ENCODE assay signal across 8 mouse cellular contexts in genomic region chr7:99473638-99474407, GRCm38 (mm10). TPM values are rescaled to one million over a fixed set of nuclear protein-coding genes. Genes with fewer than 3 reads are reported as not detected.
DNase-seq lines count a peak whose midpoint lies in the region; ATAC-seq and TF ChIP-seq lines count a peak whose summit lies in the region.
"Had no signal": no experiment of that assay in that cellular context is flagged by ENCODE, and none has a peak within 500 bp of the region (broad histone marks: within the 10 kb centered on the region; RNA-seq: fewer than 3 reads in every experiment).

No protein-coding gene starts in this region.

- no peak for ATAC-seq in hindbrain, embryonic 16.5 days
- ATAC-seq in Patski, result peak; percentile 27
- no peak for ATAC-seq in midbrain, embryonic 12.5 days (ENCODE audit: low FRiP score, low read depth)

- CTCF ChIA-PET in Patski (lab: Charles Lee), result no interaction called here

- no peak overlapping the region for H3K9ac ChIP-seq in hindbrain, embryonic 16.5 days (ENCODE audit: low read depth, low read length)
- no peak overlapping the region for H3K9ac ChIP-seq in midbrain, embryonic 12.5 days (replicated peaks)

- peaks cover 22% of the 10 kb centered on the region for H3K27me3 ChIP-seq in hindbrain, embryonic 10.5 days (ENCODE audit: insufficient read depth, poor library complexity, severe bottlenecking)
- no peaks in the 10 kb centered on the region for H3K27me3 ChIP-seq in hindbrain, embryonic 16.5 days (replicated peaks; ENCODE audit: control insufficient read depth, insufficient read depth, low read length)
- no peaks in the 10 kb centered on the region for H3K27me3 ChIP-seq in Patski
- peaks cover 20% of the 10 kb centered on the region for H3K27me3 ChIP-seq in midbrain, embryonic 12.5 days

- in situ Hi-C loops in Patski (cut with MboI; ENCODE audit: low pct_unique_long_range_greater_than_20kb), result no loop called here

- no peaks in the 10 kb centered on the region for H3K9me3 ChIP-seq in hindbrain, embryonic 10.5 days
- H3K9me3 ChIP-seq in hindbrain, embryonic 16.5 days (ENCODE audit: control insufficient read depth, low read length), result no peaks in the 10 kb centered on the region
- H3K9me3 ChIP-seq in midbrain, embryonic 12.5 days, result no peaks in the 10 kb centered on the region

- peak overlapping the region; percentile 78 for H3K27ac ChIP-seq in hindbrain, embryonic 10.5 days
- no peak overlapping the region for H3K27ac ChIP-seq in hindbrain, embryonic 16.5 days (ENCODE audit: low read depth, low read length)
- peak overlapping the region; percentile 84 for H3K27ac ChIP-seq in midbrain, embryonic 12.5 days (replicated peaks)

- peaks cover 77% of the 10 kb centered on the region for H3K36me3 ChIP-seq in hindbrain, embryonic 10.5 days
- H3K36me3 ChIP-seq in hindbrain, embryonic 16.5 days (ENCODE audit: control insufficient read depth, insufficient read depth, low read length), result peaks cover 14% of the 10 kb centered on the region
- H3K36me3 ChIP-seq in midbrain, embryonic 12.5 days, result peaks cover 64% of the 10 kb centered on the region

- no peak for DNase-seq in hindbrain, embryonic 10.5 days (ENCODE audit: low spot score)
- DNase-seq in Patski (ENCODE audit: low read depth, low spot score), result no peak
- DNase-seq in cerebellum, postnatal 25 days, result peak; percentile 66 to 81
- no peak for DNase-seq in layer of hippocampus, postnatal 36 days
- no peak for DNase-seq in embryo, embryonic 10.5 days (ENCODE audit: low spot score)
- DNase-seq: retina, postnatal 1 day had no signal

- H3K4me3 ChIP-seq in hindbrain, embryonic 10.5 days, result no peak overlapping the region
- no peak overlapping the region for H3K4me3 ChIP-seq in hindbrain, embryonic 16.5 days (ENCODE audit: low read length)
- H3K4me3 ChIP-seq in midbrain, embryonic 12.5 days, result no peak overlapping the region

- H3K4me1 ChIP-seq in hindbrain, embryonic 10.5 days (replicated peaks), result peaks cover 45% of the 10 kb centered on the region
- peaks cover 14% of the 10 kb centered on the region for H3K4me1 ChIP-seq in hindbrain, embryonic 16.5 days (ENCODE audit: control insufficient read depth, insufficient read depth, low read depth, low read length)
- H3K4me1 ChIP-seq in midbrain, embryonic 12.5 days, result peaks cover 22% of the 10 kb centered on the region

- POLR2A ChIA-PET in Patski (lab: Charles Lee), result no interaction called here

- TF ChIP-seq CTCF in Patski (IDR thresholded peaks at IDR 0.05), result no peak

- 91% methylated on average over 14 of the region's 14 CpGs for WGBS in hindbrain, embryonic 10.5 days
- 81% methylated on average over 14 of the region's 14 CpGs for WGBS in hindbrain, embryonic 16.5 days
- 92% methylated on average over 14 of the region's 14 CpGs for WGBS in midbrain, embryonic 12.5 days

- no peak overlapping the region for H3K4me2 ChIP-seq in hindbrain, embryonic 16.5 days (ENCODE audit: low read length)
- H3K4me2 ChIP-seq in midbrain, embryonic 12.5 days (replicated peaks), result no peak overlapping the region

RNA-seq across cellular contexts. Expression of gene Klhl35, which starts 8.0 kb away (rescaled TPM):
- polyA plus RNA-seq in hindbrain, embryonic 10.5 days (2016; fragmentation: Nextera tagmentation; extraction: Ambion mirVana), result 5.9 and 24.4 TPM in 2 replicates
- 0.54 and 1.6 TPM in 2 replicates for polyA plus RNA-seq in hindbrain, embryonic 16.5 days (2015; fragmentation: Nextera tagmentation; extraction: Ambion mirVana)
- polyA plus RNA-seq in Patski (2021), result 0.09 TPM
- 37.4 and 38.1 TPM in 2 replicates for polyA plus RNA-seq in midbrain, embryonic 12.5 days (2016; fragmentation: Nextera tagmentation; extraction: Ambion mirVana)
- total RNA-seq in layer of hippocampus, postnatal 36 days (2021), result 1 to 10 TPM; 1.9 to 3.9 TPM

RNA-seq across cellular contexts. Expression of gene Rps3, which starts 9.7 kb away (rescaled TPM):
- 680 and 779 TPM in 2 replicates for polyA plus RNA-seq in hindbrain, embryonic 10.5 days (2016; fragmentation: Nextera tagmentation; extraction: Ambion mirVana)
- 398 and 428 TPM in 2 replicates for polyA plus RNA-seq in hindbrain, embryonic 16.5 days (2015; fragmentation: Nextera tagmentation; extraction: Ambion mirVana)
- 1,216 TPM for polyA plus RNA-seq in Patski (2021)
- 555 and 561 TPM in 2 replicates for polyA plus RNA-seq in midbrain, embryonic 12.5 days (2016; fragmentation: Nextera tagmentation; extraction: Ambion mirVana)
- total RNA-seq in layer of hippocampus, postnatal 36 days (2021), result 100 to 1,000 TPM; 250 to 259 TPM

Comparison
In these comparisons a context has a peak if more than half of its experiments do, and no peak if none do; other contexts are left out.
1. DNase-seq: peak in cerebellum, postnatal 25 days (2 of 2); none in hindbrain, embryonic 10.5 days (single experiment), Patski (single experiment), layer of hippocampus, postnatal 36 days (0 of 2) and embryo, embryonic 10.5 days (single experiment).